Mouse (Mus musculus): ENCODE measurements around the gene Rfx3.

- TF ChIP-seq CTCF (IDR thresholded peaks at IDR 0.05; ENCODE audit: control insufficient read depth, insufficient read depth, insufficient replicate concordance, low read depth, low read length) (no peak), POLR2A (IDR thresholded peaks at IDR 0.05; ENCODE audit: control insufficient read depth, low read depth, low read length) (no peak)
Measured at GRCm38 (mm10) chr19:27817661-27818060, 193.3 kb downstream of the Rfx3 start.
